Mouse (Mus musculus): ENCODE data around the gene Khsrp. TPM values are rescaled to one million over a fixed set of nuclear protein-coding genes. Genes with fewer than 3 reads are reported as not detected.

Gene Khsrp
- polyA plus RNA-seq (2017; shearing (Covaris generic)): 9.0 TPM

DNA sequence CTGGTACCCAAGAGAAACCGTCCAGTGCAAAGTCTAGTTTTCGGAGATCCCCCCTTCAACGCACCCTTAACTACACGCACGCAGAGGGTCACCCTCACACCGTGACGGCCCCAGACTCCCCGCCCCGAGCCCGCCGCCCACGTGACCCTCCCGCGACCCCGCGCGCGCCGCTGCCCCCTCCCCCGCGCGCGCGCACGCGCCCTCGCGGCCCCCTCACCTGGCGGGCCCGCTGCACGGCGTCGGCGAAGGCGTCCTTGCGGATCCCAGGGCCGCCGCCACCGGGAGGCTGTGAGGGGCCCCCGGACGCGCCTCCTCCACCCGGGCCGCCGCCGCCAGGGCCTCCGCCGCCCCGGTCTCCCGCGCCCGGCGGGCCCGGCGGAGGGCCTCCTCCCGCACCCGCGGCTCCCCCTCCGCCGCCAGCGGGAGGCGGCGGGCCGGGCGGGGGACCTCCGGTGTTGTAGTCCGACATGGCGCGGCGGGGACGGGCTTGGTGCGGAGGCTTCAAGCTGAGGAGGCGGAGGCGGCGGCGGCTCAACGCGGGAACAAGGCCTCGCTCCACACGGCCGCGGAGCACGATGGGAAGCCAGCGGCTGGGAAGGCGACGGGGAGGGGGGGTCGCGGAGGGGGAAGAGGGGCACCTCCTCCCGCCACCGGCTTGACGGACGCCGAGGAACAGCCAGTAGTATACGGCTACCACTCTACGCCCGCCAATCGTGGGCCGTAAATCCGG, at the start of gene Khsrp:
Khsrp (minus strand) TSS at position 592 of the 730 bp plus-strand sequence.

DNA sequence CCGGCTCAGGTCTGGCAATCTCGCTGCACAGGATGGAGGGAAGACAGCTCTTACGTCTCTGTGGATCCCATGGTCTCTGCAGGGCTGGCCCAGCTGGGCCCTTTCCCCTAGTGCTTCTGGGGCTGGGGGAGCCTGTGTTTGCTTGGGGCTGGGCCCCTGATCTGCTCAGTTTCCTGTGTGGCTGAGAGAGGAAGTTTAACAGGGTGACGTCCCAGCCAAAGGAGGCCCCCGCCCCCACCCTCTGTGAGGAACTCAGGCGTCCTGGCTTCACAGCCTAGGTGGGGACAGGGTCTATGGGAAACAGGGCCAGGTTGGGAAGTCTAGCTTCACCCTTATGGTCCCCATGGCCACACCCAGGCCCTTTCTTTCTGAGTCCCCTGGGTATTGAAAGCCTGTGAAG, 47.0 kb upstream of the Khsrp start, which contains the start of gene Dennd1c:
Dennd1c (minus strand) TSS at position 179 of the 400 bp plus-strand sequence.

GRCm38 (mm10) chr17:57059486-57059977, 28.2 kb upstream of the Khsrp start, which contains the start of gene Slc25a23:
Gene Slc25a23, minus strand, starts transcription at chr17:57059863.

GRCm38 (mm10) chr17:57058891-57059485, 27.7 kb upstream of the Khsrp start, which contains the start of gene Crb3:
Gene Crb3, plus strand, starts transcription at chr17:57059105.

GRCm38 (mm10) chr17:57041554-57041953, 10.2 kb upstream of the Khsrp start, which contains the start of gene Slc25a41:
Gene Slc25a41, minus strand, starts transcription at chr17:57041654.

DNA sequence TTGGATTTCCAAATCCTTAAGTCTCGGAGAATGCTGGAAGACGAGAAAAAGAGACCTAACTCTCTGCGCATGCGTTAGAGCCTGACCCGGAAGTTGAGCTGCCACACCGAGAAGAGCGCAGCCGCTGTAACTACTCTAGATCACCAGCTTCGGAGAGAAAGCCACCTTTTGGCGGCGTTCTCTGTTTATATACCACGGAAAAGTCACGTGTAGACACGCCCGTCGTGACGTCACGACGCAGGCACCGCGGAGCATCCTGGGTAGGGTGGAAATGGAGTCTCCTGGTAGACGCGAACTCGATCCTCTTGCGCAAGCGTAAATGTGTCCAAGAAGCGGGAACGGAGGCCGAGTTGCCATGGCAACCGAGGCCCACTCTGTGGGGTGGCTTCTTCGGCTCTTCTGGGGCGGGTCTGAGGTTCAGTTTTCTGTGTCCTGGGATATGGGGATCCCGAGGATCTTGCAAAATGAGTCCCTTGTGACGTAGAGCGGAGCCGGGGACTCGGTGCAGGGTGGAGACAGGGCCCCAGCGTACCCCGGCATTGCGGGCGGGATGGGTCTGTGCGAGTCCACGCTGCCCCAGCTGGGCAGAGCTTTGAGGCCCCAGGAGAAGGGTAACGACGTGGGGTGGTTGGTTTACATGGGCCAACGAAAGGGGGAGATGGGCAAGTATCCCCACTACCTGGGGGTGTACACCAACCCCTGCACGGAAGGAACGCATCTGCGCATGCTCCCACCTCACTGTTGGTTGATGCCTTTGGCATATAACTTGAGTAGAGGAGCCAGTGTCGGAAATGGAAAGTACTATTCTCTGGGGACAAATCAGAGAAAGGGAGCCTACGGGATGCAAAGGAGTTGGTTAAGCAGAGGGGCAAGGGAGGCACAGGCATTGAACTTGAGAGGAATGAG, 19.8 kb downstream of the Khsrp start, which contains the start of the genes Gtf2f1 and Gm17949:
Gtf2f1 (minus strand) TSS at position 53 of the 906 bp plus-strand sequence.
Gm17949 (plus strand) TSS at position 234 of the 906 bp plus-strand sequence.

GRCm38 (mm10) chr17:56999968-57000609, 31.2 kb downstream of the Khsrp start, which contains the start of gene Pspn:
Gene Pspn, minus strand, starts transcription at chr17:57000018.

DNA sequence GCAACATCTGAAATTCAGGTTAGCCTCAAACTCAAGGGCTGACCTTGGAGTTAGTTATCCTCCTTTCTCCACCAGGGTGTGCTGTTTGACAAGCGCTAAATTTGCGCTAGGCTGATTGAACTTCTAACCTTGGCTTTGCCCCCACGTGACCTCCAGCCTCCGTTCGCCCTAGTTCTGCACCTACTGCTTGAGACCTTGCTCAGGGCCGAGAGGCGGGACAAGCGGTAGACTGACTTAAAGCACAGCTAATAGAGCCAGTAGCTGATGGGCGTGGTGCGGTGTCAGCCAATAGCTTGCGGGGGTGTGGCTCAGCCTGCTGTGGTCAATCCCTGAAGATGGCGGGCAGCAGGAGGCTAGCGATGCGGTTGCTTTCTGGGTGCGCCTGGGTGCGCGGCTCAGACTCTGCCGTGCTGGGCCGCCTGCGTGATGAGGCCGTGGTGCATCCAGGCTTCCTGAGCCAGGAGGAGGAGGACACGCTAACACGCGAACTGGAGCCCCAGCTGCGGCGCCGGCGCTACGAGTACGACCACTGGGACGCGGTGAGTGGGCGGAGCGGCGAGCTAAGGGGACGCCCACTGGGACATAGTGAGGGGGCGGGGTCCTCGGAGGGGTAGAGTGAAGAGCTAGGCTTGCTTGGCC, 34.2 kb downstream of the Khsrp start, which contains the start of gene Alkbh7:
Alkbh7 (plus strand) TSS at position 311 of the 639 bp plus-strand sequence.

GRCm38 (mm10) chr17:56990115-56990746, 41.1 kb downstream of the Khsrp start, which contains the start of gene Clpp:
Gene Clpp, plus strand, starts transcription at chr17:56990305.

GRCm38 (mm10) chr17:56982013-56982412, 49.3 kb downstream of the Khsrp start, which contains the start of gene Acer1:
Gene Acer1, minus strand, starts transcription at chr17:56982126.

Other genes starting within 250 kb of the Khsrp start
- gene Rfx2, start 200.5 kb downstream of the Khsrp start, polyA plus RNA-seq (2017; shearing (Covaris generic)): 1.5 TPM
- not detected for gene Acsbg2, start 157.1 kb downstream of the Khsrp start, polyA plus RNA-seq (2017; shearing (Covaris generic))
- gene 1700061G19Rik, start 156.0 kb downstream of the Khsrp start, polyA plus RNA-seq (2017; shearing (Covaris generic)): not detected
- 4.7 TPM for gene Mllt1, start 96.1 kb downstream of the Khsrp start, polyA plus RNA-seq (2017; shearing (Covaris generic))
- gene Acer1, start 49.4 kb downstream of the Khsrp start, polyA plus RNA-seq (2017; shearing (Covaris generic)): not detected
- 79.5 TPM for gene Clpp, start 41.2 kb downstream of the Khsrp start, polyA plus RNA-seq (2017; shearing (Covaris generic))
- gene Alkbh7, start 34.2 kb downstream of the Khsrp start, polyA plus RNA-seq (2017; shearing (Covaris generic)): 43.6 TPM
- gene Pspn, start 31.5 kb downstream of the Khsrp start, polyA plus RNA-seq (2017; shearing (Covaris generic)): 1.0 TPM
- gene Gtf2f1, start 20.2 kb downstream of the Khsrp start, polyA plus RNA-seq (2017; shearing (Covaris generic)): 92.3 TPM
- 0.67 TPM for gene Gm17949, start 20.1 kb downstream of the Khsrp start, polyA plus RNA-seq (2017; shearing (Covaris generic))
- not detected for gene Slc25a41, start 10.1 kb upstream of the Khsrp start, polyA plus RNA-seq (2017; shearing (Covaris generic))
- 1.2 TPM for gene Crb3, start 27.6 kb upstream of the Khsrp start, polyA plus RNA-seq (2017; shearing (Covaris generic))
- 3.2 TPM for gene Slc25a23, start 28.3 kb upstream of the Khsrp start, polyA plus RNA-seq (2017; shearing (Covaris generic))
- gene Dennd1c, start 47.0 kb upstream of the Khsrp start, polyA plus RNA-seq (2017; shearing (Covaris generic)): 333 TPM
- 2.2 TPM for gene Tubb4a, start 56.3 kb upstream of the Khsrp start, polyA plus RNA-seq (2017; shearing (Covaris generic))
- 10.5 TPM for gene Tnfsf9, start 73.8 kb upstream of the Khsrp start, polyA plus RNA-seq (2017; shearing (Covaris generic))
- 1.0 TPM for gene Cd70, start 118.3 kb upstream of the Khsrp start, polyA plus RNA-seq (2017; shearing (Covaris generic))
- gene Tnfsf14, start 162.7 kb upstream of the Khsrp start, polyA plus RNA-seq (2017; shearing (Covaris generic)): 10.2 TPM
- gene C3, start 196.6 kb upstream of the Khsrp start, polyA plus RNA-seq (2017; shearing (Covaris generic)): 2.6 TPM
- gene Gpr108, start 216.9 kb upstream of the Khsrp start, polyA plus RNA-seq (2017; shearing (Covaris generic)): 91.3 TPM
- 5.4 TPM for gene Trip10, start 217.9 kb upstream of the Khsrp start, polyA plus RNA-seq (2017; shearing (Covaris generic))
- 229 TPM for gene Vav1, start 247.6 kb upstream of the Khsrp start, polyA plus RNA-seq (2017; shearing (Covaris generic))